Mouse (Mus musculus): ENCODE data around the gene Ugt1a9. TPM values are rescaled to one million over a fixed set of nuclear protein-coding genes. Genes with fewer than 3 reads are reported as not detected.
A peak's percentile ranks its signal among the peaks of the same experiment; 100 is the strongest.
"Not testable (repeated sequence)": the region's sequence is repeated elsewhere in the genome, so short reads cannot be mapped to it uniquely, and the experiment has no call there.

Ugt1a9 gene
- total and polyA plus RNA-seq, 3 experiments, result not detected

DNA sequence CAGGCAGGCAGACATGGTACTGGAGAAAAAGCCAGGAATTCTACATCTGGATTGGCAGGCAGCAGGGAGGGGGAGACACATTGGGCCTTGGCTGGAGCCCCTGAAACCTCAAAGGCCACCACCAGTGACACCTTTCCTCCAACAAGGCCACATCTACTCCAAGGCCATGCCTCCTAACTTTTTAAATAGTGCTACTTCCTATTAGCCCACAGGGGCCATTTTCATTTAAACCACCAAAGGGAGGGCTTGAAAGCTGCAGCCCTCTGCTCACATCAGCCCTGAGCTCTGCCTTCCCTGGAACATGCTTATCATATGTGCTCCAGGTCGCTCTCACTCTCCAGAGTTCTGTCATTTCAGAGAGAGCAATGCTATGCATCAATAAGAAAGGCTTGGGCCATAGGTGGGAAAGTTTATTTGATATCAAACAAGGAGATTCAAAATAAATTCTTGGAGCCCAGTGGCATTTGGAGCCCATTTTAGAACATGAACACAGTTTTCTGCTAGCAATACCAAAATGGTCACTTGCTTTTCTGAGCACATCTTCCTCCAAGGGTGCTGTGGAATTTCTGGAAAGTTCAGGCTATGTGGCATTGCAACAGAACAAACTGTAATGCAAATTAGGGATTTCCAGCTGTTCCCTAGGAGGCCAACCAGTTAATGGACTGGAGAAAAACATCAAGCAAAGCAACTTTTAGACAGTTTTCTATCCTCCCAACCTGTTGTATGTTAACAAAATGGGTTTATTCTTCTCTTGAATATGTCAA is 34.2 kb downstream of the Ugt1a9 start:
- TF ChIP-seq EP300 (IDR thresholded peaks at IDR 0.05; ENCODE audit: insufficient read depth, low read depth, low read length), result no peak
- no peak for TF ChIP-seq CTCF (IDR thresholded peaks at IDR 0.05)
- no peak for TF ChIP-seq POLR2A (IDR thresholded peaks at IDR 0.05; ENCODE audit: insufficient read depth, low read depth, low read length)
- Histone ChIP-seq H3K27ac (no peak overlapping the region), H3K9ac (ENCODE audit: low read depth, low read length) (no peak overlapping the region)

DNA sequence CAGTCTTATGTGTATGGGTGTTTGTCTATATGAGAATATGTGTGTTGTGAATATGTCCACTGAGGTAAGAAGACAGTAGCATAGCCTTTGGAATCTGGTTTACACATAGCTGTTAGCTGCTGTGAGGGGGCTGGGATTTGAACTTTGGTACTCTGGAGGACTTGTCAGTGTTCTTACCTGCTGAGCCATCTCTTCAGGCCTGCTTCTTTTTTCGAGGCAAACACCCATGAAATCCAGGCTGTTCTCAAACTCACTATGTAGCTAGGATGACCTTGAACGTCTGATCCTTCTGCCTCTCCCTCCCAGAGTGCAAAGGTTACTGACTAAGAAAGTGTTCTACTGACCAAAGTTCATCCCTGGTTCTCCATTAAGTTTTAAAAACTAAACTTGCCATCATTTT is 35.1 kb downstream of the Ugt1a9 start:
- no peaks in the 10 kb centered on the region for H3K79me2 ChIP-seq (replicated peaks; ENCODE audit: control insufficient read depth, insufficient read depth, low read length)
- no peaks in the 10 kb centered on the region for H3K27me3 ChIP-seq (ENCODE audit: control insufficient read depth, insufficient read depth, low read length)
- H3K4me3 ChIP-seq, result no peak overlapping the region
- DNase-seq, result no peak
- intact Hi-C loops (cut with DNase I), result no loop called here
- no peak overlapping the region for H3K9ac ChIP-seq (ENCODE audit: low read depth, low read length)
- TF ChIP-seq CTCF (IDR thresholded peaks at IDR 0.05), result no peak
- TF ChIP-seq POLR2A (IDR thresholded peaks at IDR 0.05; ENCODE audit: insufficient read depth, low read depth, low read length), result no peak
- no peak for TF ChIP-seq EP300 (IDR thresholded peaks at IDR 0.05; ENCODE audit: insufficient read depth, low read depth, low read length)
- WGBS, result 54% methylated on average over 2 of the region's 2 CpGs
- no peak overlapping the region for H3K27ac ChIP-seq
- no peaks in the 10 kb centered on the region for H3K36me3 ChIP-seq (ENCODE audit: control insufficient read depth, insufficient read depth, low read length)
- no peaks in the 10 kb centered on the region for H3K4me1 ChIP-seq (ENCODE audit: control insufficient read depth, insufficient read depth, low read length)

More for the DNA sequence above, 34.2 kb downstream of the Ugt1a9 start:
- Histone ChIP-seq H3K4me3 (no peak overlapping the region), H3K4me1 (ENCODE audit: control insufficient read depth, insufficient read depth, low read length) (no peaks in the 10 kb centered on the region), H3K79me2 (replicated peaks; ENCODE audit: control insufficient read depth, insufficient read depth, low read length) (no peaks in the 10 kb centered on the region), H3K36me3 (ENCODE audit: control insufficient read depth, insufficient read depth, low read length) (no peaks in the 10 kb centered on the region), H3K27me3 (ENCODE audit: control insufficient read depth, insufficient read depth, low read length) (no peaks in the 10 kb centered on the region)
- no peak for DNase-seq
- 95% methylated on average over 1 of the region's 1 CpGs for WGBS
- intact Hi-C loops (cut with DNase I), result no loop called here

DNA sequence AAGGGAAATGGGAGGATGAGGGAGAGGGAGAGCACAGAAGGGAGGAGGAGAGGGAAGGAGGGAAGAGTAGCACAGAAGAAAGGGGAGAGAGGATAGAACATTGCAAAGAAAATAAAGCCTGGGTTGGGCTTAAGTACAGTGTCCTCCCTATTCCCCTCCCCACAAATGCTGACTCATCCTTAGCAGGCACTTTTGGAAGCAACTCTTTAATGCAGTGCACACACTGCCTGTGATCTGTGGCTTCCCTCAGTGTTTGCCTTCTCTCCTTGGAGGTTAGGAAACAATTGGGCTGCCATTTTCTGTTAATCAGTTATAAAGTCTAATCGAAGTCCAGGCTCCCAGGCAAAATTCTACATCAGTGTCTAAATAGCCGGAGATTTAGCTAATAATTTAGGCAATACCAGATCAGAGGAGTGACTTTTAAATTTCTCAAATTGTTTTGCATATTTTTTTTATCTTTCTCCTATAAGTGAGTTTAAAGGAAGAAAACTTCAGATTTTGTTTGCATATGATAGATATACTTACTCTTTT is 38.5 kb downstream of the Ugt1a9 start:
- intact Hi-C loops (cut with DNase I); H3K9ac ChIP-seq (ENCODE audit: low read depth, low read length); H3K4me3 ChIP-seq; H3K36me3 ChIP-seq (ENCODE audit: control insufficient read depth, insufficient read depth, low read length); DNase-seq; H3K27me3 ChIP-seq (ENCODE audit: control insufficient read depth, insufficient read depth, low read length); H3K27ac ChIP-seq; H3K79me2 ChIP-seq (replicated peaks; ENCODE audit: control insufficient read depth, insufficient read depth, low read length); H3K4me1 ChIP-seq (ENCODE audit: control insufficient read depth, insufficient read depth, low read length): not testable (repeated sequence)
- 80% methylated on average over 2 of the region's 2 CpGs for WGBS

DNA sequence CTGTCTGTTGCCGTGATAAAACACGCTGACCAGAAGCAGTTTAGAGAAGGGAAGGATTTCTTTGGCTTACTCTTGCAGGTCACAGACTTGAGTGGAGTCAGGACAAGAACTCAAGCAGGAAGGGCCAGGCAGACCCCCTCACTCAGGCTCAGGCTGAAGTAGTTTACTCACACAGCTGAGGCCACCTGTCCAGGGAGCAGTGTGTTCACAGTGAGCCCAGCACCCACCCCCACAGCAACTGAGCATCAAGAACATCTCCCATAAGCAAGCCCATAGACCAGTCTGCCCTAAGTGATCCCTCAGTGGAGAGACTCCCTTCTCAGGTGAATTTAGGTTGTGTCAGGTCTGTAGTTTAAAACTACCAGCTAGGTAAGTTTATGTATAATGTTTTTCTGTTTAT is 39.0 kb downstream of the Ugt1a9 start:
- 49% methylated on average over 2 of the region's 2 CpGs for WGBS
- H3K27me3 ChIP-seq (ENCODE audit: control insufficient read depth, insufficient read depth, low read length); H3K27ac ChIP-seq: not testable (repeated sequence)

DNA sequence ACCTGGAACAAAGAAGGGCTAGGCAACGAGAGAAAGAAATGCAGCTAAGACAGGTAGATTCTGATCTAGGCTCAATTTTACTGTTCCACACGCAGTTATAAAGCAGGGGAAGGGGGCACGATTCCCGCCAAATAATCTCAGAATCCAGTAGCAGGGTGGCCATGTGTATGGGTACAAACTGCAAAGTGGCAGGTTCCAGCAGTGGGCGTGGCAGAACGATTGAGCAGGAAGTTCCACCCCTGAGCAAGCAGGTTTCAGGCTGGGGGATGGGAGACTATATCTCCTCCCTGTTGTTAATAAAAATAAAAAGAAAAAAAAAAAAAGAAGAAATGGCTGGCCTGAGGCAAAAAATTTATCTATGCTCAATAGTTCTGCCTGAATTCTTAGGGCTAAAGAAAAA is 42.2 kb downstream of the Ugt1a9 start:
- WGBS, result 86% methylated on average over 6 of the region's 6 CpGs
- H3K36me3 ChIP-seq (ENCODE audit: control insufficient read depth, insufficient read depth, low read length); H3K9ac ChIP-seq (ENCODE audit: low read depth, low read length); H3K27ac ChIP-seq; H3K79me2 ChIP-seq (replicated peaks; ENCODE audit: control insufficient read depth, insufficient read depth, low read length); intact Hi-C loops (cut with DNase I); H3K4me3 ChIP-seq; H3K4me1 ChIP-seq (ENCODE audit: control insufficient read depth, insufficient read depth, low read length); DNase-seq; H3K27me3 ChIP-seq (ENCODE audit: control insufficient read depth, insufficient read depth, low read length): not testable (repeated sequence)

More for the DNA sequence above, 39.0 kb downstream of the Ugt1a9 start:
- H3K4me1 ChIP-seq (ENCODE audit: control insufficient read depth, insufficient read depth, low read length); intact Hi-C loops (cut with DNase I); H3K9ac ChIP-seq (ENCODE audit: low read depth, low read length); H3K36me3 ChIP-seq (ENCODE audit: control insufficient read depth, insufficient read depth, low read length); DNase-seq; H3K4me3 ChIP-seq; H3K79me2 ChIP-seq (replicated peaks; ENCODE audit: control insufficient read depth, insufficient read depth, low read length): not testable (repeated sequence)

DNA sequence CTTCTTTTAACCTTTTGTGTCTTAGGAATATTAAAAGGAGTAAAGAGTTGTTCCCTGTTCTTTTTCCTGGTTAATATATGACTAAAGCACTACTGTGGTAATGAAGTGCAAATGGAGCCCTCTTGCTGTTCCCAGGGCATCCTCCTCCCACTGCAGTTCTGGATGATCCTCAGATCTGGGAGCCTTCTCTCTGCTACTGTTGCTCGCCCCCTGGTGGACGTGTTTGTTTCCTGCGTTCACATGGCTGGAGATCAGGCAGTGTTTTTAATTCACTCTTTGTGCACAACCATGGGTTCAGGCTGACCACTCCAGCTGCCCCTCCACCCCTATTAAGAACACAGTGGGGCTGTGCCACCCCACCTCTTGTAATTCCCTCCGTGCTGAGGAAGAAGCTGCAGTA is 50.0 kb downstream of the Ugt1a9 start:
- H3K4me1 ChIP-seq (ENCODE audit: control insufficient read depth, insufficient read depth, low read length); DNase-seq; H3K9ac ChIP-seq (ENCODE audit: low read depth, low read length); H3K4me3 ChIP-seq; H3K36me3 ChIP-seq (ENCODE audit: control insufficient read depth, insufficient read depth, low read length); H3K27ac ChIP-seq; intact Hi-C loops (cut with DNase I); H3K27me3 ChIP-seq (ENCODE audit: control insufficient read depth, insufficient read depth, low read length); H3K79me2 ChIP-seq (replicated peaks; ENCODE audit: control insufficient read depth, insufficient read depth, low read length): not testable (repeated sequence)
- peak; percentile 47; the same call in 1 of the 2 replicates for TF ChIP-seq CTCF (IDR thresholded peaks at IDR 0.05)
- 7% methylated on average over 4 of the region's 4 CpGs for WGBS

DNA sequence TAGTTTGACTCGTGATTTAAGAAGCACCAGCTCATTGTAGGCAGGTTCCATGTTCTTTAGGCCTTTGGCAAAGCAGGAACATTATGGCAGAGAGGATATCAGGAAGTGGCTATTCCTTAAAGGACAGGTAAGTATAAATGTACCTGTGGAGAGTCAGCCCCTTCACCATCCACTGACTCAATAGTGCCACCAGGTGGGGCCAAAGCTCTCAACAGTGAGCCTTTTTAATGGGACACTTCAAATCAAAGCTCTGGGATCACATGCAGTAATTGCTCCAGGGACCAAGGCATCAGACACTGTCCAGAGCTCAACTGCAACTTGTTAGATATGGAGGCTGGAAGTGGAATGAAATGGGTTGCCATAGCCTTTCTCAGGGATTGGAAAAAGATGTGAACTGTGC is 50.9 kb downstream of the Ugt1a9 start:
- DNase-seq; H3K27ac ChIP-seq; H3K36me3 ChIP-seq (ENCODE audit: control insufficient read depth, insufficient read depth, low read length); H3K4me1 ChIP-seq (ENCODE audit: control insufficient read depth, insufficient read depth, low read length); H3K9ac ChIP-seq (ENCODE audit: low read depth, low read length); H3K79me2 ChIP-seq (replicated peaks; ENCODE audit: control insufficient read depth, insufficient read depth, low read length); H3K4me3 ChIP-seq; intact Hi-C loops (cut with DNase I); H3K27me3 ChIP-seq (ENCODE audit: control insufficient read depth, insufficient read depth, low read length): not testable (repeated sequence)
- no CpG with 5 or more reads among the region's 1 CpGs for WGBS

DNA sequence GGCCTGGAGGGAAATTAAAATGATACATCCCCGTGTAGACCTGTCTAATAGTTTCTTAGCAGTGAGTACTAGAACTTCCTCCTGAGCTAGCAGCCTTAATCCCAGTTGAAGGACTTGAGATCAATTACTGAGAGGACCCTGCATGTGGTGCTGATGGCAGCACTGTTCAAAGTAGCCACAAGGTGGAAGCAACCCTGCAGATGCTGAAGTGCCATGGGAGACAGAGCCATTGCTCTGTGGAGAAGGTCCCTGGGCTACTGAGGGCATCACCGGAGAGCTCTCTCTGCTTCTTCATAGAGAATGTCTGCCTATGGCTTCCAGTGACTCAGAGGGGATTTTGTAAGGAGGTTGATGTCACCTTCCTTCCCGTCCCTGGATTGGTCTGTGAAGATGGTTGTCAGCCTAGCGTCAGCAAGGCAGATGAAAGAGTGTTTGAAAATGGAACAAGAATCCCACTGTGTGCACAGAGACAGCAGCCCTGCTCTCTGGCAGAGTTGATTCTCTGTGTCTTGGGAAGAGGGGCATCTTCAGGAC is 55.3 kb downstream of the Ugt1a9 start:
- 74% methylated on average over 4 of the region's 4 CpGs for WGBS
- DNase-seq; H3K27ac ChIP-seq; H3K4me3 ChIP-seq; intact Hi-C loops (cut with DNase I); H3K36me3 ChIP-seq (ENCODE audit: control insufficient read depth, insufficient read depth, low read length); H3K4me1 ChIP-seq (ENCODE audit: control insufficient read depth, insufficient read depth, low read length); H3K9ac ChIP-seq (ENCODE audit: low read depth, low read length); H3K79me2 ChIP-seq (replicated peaks; ENCODE audit: control insufficient read depth, insufficient read depth, low read length); H3K27me3 ChIP-seq (ENCODE audit: control insufficient read depth, insufficient read depth, low read length): not testable (repeated sequence)

DNA sequence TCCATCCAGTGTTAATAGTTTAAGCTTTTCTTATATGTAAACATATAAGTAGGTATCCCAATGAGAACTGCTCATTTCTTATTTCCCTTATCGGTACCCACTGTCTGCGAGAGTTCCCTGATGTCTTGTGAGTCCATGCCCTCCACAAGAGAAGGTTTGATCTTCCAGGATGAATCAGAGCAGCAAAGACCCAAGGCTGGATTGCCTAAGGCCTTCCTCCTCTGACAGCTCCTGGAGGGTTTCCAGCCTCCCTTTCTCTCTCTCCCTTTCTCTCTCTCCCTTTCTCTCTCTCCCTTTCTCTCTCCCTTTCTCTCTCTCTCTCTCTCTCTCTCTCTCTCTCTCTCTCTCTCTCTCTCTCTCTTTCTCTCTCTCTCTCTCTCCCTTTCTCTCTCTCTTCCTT is 58.5 kb downstream of the Ugt1a9 start:
- H3K79me2 ChIP-seq (replicated peaks; ENCODE audit: control insufficient read depth, insufficient read depth, low read length); intact Hi-C loops (cut with DNase I); H3K9ac ChIP-seq (ENCODE audit: low read depth, low read length); H3K27ac ChIP-seq; H3K27me3 ChIP-seq (ENCODE audit: control insufficient read depth, insufficient read depth, low read length); H3K36me3 ChIP-seq (ENCODE audit: control insufficient read depth, insufficient read depth, low read length); DNase-seq; H3K4me1 ChIP-seq (ENCODE audit: control insufficient read depth, insufficient read depth, low read length); H3K4me3 ChIP-seq: not testable (repeated sequence)
- 76% methylated on average over 2 of the region's 2 CpGs for WGBS
